Mouse (Mus musculus) fat pad, adult 2 months (tissue): Measurements from ENCODE around the gene Gm20388.

Experiments used
- DNase-seq: peaks from one replicate; pipeline ENCODE4 v3.0.0-alpha.2; 2011; ENCODE audit warnings: low read depth, low spot score; ENCODE audit errors: extremely low read depth

Gene Gm20388

DNA sequence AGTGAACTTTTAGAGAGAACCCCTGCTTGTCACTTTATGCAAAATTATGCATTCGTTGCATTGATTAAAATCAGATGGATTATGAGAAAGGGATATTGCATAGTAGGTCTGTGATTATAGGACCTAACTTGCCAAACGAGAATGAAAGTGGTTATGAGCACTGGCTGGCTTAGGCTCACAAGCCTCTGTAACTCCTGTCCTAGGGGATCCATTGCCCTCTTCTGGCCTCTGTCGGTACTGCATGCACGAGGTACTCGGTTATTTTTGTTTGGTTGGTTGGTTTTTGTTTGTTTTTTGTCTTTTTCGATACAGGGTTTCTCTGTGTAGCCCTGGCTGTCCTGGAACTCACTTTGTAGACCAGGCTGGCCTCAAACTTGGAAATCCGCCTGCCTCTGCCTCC, 697.2 kb downstream of the Gm20388 start:
- no peak for DNase-seq

DNA sequence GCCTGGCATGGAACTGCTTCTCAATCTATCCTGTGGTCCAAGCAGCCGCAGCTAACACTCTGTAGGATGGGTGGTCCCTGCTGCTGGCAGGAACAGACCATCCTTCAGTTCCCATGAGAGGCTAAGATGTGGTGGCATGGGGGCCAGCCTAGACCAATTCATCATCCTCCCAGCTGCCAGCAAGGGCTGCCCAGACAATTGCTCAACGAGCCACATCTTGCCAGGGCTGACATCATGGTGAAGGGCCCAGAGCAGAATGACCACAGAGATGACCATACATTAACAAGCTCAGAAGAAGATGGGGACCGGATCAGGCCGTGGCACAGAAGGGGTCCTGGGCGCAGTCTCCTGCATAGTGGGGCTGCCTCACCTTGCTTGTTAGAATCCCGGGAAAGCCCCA, 700.2 kb downstream of the Gm20388 start:
- no peak for DNase-seq

DNA sequence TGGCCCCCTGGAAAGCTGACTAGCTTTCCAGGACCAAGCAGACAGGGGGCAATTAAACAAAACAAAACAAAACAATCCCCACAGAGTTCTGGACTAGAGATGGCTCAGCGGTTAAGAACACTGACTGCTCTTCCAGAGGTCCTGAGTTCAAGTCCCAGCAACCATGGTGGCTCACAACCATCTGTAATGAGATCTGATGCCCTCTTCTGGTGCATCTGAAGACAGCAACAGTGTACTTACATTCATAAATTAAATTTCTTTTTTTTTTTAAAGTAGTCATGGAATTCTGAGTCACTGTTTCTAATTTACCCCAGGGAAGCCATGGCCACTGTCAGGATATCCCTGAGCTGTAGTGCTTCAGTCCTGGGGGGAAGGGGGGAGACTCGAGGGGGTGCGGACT, 703.9 kb downstream of the Gm20388 start:
- no peak for DNase-seq

DNA sequence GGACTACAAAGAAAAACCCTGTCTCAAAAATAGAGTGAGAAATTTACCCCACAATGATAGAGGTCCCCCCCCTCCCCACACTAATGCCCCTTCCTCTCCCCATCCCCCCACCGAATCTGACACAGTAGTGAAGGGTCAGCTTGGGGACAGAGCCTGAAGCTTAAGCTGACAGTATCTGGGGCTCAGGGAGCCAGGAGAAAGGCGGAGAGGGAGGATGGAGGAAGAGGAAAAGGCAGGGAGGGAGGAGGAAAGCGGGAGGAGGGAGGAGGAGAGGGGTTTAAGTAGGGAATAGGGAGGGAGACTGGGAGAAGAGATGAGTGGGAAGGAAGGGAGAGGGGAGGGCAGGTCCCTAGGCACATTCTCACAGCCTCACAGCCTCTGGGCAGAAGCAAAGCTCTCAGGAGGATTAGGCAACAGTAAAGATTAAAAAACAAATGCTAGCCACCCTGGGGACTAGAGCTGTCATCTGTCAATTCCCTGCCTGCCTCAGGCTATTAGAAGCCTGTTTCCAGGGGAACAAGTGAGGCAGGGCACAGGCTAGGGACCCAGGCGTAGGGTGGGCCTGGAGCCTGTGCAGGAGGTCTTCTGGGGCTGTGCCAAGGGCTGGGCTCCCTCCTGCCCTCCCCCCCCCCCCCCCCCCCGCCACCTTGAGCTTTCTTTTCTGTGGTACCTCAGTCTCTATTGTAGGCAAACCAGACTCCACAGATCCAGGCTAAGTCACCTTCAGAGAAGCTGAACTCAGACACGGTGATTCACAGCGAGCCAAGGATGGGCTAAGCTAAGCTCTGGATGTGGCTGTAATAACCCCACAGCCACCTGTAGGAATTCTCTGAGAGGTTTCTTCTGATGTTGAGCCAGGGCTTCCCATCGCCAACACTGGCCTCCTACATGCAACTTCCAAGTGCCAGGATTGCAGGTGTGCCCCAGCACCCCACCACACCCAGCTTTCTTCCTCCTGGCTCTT, 706.3 kb downstream of the Gm20388 start:
- DNase-seq = no peak

DNA sequence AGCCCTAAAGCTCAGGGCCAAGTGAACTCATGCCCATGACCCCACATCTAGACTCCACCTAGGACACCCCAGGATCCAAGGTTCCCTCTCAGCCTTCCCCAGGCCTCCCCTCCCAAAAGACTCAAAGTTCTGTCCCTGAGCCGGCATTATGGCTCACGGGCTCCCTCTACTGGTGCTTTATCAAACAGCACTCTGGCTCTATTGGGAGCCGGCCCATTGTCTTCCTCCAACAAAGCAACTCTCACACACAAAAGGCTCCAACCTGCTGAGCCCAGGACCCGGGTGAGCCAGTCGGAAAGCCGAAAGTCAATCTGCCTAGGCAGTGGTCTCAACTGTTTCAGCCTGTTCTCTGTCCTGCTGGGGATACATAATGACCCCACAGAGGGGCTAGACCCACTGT, 707.5 kb downstream of the Gm20388 start:
- no peak for DNase-seq

DNA sequence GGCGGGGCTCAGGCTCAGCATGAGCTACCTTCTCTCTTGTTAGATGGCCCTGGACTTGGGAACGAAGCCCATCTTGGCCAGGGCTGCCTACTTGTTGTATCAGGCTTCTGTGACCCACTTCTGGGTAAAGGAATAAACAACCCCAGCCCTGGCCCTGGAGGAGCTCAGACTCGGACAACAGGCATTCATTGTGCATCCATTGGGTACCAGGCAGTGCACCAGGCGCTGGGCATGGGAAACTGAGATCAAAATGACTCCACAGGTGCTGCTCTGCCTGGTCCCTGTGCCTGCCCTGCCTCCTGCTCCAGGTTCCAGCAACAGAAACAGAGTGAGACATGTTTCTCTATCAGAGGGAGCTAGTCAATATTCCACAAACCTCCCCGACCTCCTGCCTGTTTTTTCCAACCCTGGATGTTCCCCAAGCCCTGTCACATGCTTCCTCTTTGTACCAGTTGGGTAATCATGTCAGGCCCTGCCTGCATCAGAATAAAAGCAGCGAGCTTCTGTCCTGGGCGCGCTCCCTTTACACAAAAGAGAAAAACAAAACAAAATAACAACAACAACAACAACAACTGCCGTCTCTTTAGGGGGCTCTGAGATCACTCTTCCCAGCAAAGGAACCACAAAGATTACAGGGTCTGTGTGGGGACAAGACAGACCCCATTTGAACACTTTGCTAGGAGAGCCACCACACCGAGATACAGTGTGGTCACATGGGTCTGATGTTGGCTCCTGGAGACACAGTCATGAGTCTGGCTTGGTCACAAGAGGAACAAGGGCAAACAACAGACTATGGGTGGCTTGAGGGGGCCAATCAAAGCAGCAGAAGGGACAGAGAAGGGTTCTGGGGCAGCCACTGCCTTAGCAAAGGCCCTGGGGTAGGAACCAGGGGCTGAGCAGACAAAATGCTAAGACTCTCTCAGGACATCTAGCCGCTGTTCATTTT, 708.9 kb downstream of the Gm20388 start:
- no peak for DNase-seq

DNA sequence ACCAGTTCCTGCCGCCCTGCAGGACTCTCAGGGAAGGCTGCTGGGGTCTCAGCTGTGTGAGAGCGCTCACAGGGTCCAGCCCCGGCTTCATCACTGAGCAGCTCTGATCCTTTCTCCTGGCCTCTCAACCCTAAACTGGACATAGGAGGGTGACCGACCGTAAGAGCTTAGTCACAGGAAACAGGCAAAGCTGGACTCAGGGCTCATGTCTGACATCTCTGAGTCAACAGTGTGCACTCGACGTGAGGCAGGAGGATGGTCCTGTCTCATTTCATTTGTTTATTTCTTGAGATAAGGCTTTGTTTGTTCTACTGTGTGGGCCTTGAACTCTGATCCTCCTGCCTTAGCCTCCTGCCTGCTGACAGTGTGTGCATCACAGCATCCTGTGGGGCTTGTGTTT, 709.8 kb downstream of the Gm20388 start:
- DNase-seq = no peak

DNA sequence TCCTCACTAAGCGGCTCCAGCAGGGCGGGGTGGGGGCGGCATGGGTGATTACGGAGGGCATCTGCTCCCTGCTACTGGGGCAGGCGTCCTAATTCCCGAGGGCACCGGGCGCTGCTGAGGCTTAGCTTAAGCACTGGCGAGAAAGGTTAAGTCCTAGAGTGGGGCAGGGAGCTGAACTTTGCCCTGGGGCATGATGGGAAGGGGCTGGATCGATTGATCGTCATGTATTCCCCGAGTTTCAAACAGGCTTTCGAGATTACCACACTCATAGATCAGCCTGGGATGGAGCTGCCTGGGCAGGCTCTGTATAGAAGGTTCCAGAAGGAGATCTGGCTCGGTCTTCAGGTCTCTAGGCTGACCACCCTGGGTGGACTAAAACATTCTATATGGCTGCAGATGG, 711.5 kb downstream of the Gm20388 start:
- DNase-seq = no peak

DNA sequence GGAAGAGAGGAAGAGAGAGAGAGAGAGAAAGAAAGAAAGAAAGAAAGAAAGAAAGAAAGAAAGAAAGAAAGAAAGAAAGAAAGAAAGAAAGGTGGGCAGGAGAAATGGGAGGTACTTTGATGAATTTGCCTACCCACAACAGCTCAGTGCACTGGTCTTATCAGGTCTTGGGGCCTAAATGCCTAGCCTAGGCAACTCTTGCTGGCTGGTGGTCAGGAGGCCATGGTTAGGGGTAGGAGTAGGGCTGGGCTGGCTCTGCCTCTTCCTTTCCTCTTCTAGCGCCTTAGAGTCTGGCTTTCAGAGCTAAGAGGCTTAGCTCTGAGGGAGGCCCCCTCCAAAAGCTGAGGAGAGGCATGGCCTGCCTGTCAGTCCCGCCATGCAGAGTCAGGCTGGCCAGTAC, 713.0 kb downstream of the Gm20388 start:
- DNase-seq = no peak

DNA sequence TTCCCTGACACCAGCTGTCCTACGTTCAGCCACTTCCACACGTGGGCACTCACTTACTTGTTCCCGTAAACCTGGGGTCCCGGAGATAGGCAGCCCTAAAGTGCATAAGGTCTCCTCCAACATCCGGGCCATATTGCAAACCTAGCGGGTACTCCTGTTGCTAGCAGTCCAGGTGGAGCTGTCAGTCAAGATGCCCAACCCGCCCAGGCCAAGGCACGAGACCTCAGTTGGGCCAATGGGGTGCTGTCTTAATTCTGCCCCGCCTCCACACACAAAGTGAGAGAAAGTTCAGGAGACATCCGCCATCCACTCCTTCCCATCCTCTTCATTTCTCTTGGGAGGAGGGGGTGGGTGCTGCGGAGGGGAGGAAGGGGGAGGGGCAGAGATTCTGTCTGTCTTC, 715.8 kb downstream of the Gm20388 start:
- DNase-seq = no peak

DNA sequence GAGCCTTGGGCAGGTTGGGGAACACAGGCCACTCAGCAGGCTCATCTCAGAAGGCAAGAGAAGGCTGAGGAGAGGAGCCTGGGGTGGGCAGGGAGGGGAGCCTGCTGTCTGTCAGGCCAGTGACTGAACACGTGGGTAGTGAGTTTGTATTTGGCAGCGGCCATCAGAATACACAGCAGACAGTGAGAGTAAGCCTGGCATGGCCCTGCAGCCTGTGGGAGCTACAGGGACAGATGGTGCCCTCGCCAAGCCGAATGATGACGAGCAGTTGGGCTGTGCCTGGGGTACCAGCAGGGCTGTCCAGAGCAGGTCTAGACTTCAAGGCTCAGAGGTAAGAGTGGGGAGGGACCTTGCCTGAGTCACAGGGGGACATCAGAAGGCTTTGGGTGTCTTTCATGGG, 716.7 kb downstream of the Gm20388 start:
- DNase-seq = no peak

DNA sequence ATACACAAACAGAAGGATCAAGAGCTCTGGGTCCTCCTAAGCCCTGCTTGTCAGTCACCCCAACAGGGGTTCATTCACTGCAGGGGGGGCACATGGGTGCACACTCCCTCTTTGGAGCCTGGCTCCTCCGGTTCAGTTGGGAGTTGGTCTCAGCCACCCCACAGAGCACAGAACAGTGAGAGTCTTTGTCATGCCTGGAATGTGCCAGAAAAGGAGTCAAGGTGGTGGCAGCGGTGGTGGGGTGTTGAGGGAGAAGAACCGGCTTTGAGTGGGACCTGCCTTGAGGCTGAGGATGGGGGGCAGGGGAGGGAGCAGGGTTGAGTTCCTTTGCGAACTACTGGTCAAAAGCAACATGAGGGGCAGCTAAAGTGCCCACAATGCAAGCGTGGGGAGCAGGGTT, 719.4 kb downstream of the Gm20388 start:
- DNase-seq = no peak

DNA sequence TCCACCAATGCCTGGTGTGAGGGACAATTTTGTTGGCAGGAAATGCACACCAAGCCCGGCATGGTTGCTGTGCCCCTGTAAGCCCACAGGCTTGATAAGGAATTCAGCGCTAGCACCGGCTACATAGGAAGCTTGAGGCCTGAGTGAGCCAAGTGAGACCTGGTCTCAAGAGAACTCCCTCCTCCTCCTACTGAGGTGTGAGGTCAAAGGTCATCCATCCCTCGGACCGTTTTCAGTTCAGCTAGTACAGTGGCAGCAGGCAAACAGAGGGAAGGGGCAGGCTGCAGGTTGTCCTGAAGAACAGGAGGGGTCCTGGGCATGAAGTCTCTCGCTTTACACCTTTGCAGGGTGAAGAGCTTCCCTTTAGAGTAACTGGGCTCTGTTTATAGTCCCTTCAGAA, 720.2 kb downstream of the Gm20388 start:
- DNase-seq = no peak

DNA sequence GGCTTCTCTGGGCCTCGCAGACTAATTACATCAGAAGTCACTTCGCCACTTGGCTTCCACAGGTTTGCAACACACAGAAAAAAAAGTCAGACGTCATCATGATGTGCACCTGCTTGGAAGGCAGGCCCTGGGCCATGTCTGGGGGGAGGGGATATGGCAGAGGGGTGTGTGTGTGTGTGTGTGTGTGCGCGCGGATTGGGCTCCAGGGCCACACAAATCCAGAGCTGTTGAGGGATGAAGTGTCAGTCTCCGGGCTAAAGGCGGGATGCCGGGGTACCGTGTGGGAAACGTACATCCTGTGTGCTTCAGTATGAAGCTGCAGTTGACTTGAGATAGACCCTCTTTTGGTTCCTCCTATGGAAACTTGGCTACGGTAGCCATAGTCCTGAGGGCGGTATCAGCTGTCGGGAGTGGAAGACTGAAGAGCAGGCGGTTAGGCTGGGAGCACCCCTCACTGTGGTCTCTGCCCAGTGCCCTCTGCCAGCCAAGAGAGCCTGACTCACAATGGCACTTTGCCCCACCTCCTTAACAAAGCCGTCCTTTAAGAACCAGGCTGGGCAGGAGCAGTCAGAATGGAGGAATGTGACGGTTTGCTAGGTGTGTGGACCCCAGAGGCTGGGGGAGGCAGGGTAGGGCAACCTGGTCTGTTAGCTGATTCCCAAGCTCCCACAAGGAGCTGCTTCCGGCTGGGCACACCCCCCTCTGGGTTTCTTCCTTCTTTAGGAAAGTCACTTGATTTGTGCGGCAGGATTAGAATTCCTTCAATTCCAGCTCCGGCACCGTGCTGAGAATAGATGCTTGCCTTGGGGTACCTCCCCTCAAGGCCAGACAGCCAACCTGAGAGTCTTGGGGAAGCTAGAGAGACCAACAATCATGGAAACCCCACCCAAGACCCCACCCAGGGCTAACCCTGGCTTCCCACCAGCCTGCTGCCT, 721.1 kb downstream of the Gm20388 start:
- DNase-seq = no peak

DNA sequence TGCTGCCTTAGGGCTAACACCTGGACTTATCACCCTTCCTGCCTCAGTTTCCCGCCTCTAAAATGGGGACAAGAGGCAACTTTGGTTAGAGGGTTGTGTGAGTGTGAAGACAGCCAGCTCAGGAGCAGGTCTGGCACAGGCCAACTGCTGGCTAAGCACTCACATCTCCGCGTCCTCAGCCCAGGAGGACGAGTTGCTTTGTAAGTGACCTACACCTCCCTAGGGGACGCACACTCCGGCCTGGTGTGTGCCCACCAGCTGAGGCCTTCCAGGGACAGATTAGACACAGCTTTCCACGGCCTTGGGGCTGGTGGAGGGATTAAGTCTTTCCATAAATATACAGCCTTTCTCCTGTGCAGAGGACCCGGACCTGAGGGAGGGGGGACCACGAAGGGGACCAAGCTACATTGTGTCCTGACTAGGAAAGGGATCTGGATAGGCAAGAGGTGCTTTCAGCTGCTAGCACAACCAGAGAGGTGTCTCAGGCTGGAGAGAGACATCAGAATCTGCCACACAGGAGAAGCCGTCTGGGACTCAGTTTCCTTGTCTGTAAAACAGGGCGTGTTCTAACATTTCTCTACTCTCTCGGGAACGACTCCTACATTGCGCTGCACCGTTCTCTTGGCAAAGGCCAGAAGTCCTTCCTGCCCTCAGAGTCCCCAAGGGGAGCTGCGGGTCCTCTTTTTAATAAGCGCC, 722.5 kb downstream of the Gm20388 start:
- no peak for DNase-seq

DNA sequence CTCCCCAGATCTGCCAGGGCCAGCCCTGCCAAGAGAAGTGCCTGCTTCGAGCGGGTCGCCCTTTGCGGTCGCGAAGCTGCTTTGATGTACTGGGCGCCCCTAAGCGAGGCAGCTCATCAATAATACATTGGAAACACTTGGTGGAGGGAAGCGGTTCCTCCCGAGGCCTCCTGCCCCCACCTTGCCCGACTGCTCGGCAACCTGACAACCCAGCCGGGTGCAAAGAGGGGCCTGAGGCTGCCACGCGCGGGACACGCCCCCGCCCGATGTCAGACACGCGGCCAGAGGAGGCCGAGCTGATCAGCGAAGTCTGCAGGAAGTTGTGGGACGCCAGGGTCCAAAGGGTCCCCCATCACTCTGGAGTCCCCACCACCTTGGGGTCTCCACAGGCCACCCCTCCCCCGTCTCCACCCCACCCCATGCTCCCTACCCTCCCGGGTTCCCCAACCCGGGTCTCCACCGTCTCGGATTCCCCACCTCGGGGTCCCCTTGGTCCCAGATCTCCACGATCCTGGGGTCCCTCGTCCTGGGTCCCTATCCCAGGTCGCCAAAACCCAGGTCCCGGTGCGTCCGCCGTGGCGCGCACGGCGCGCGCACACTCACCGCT, 723.1 kb downstream of the Gm20388 start:
- no peak for DNase-seq

DNA sequence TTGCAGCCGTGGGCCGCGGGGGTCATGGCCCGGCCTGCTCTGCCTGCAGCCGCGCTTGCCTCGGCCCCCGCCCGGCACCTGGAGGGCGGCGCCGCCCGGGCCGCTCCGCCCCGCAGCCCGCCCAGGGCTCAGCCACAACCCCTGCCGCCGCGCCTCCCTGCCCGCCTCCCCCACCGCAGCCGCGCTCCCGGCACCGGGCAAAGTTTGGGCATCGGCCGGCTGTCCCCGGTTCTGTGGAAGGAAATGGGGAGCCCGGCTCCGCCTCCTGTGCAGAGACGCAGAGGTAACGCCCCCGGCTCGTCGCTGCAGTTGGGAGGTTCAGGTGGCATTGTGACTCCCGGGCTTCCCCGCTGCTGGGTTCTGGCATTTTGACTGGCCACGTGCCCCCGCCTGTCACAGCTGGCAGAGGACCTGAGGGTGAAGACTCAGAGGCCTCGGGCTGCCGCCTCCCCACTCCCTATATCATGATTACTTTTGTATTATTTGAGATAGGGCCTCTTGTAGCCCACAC, 723.7 kb downstream of the Gm20388 start:
- no peak for DNase-seq

DNA sequence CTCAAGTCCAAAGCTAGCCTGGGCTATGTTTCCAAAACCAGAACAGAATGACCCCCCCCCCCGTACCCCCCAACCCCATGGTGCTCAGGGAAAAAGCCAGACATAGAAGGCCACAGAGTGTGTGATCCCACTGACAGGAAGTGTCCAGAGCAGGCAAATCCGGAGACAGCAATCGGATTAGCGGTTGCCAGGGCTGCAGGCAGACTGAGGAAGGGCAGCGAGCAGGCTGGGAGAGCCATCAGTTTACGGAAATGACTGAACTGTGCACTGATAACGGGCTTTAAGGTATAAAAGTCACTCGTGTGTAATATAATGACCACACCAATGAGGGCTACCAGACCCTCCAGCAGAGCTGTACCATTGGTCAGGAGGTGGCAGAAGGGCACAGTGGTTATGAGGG, 730.6 kb downstream of the Gm20388 start:
- no peak for DNase-seq

DNA sequence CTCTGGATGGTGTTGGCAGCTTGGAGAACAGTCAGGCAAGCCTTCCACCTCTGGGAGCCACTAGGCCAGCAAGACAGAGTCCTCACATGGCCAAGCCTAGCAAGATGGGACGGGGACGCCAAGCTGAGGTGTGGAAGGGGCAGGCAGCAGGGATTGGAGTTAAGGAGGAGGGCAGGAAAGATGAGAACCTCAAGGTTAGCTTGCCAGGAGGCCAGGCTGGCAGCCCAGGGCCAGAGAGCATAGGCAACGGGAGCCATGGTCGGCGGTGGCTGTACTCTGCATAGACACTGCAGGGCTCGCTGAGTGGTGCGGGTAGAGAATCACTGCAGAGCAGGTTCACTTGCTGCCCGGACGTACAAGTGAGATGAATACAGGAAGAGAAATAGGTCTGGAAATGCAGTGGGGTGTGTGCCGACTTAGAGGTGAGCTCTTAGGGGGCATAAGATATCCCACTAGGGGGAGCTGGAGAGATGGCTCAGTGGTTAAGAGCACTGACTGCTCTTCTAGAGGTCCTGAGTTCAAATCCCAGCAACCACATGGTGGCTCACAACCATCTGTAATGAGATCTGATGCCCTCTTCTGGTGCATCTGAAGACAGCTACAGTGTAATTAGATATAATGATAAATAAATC, 731.5 kb downstream of the Gm20388 start:
- no peak for DNase-seq
